Mouse (Mus musculus): ENCODE measurements at regions not wholly inside any gene's neighbourhood (a gene's known extent, or its start where the extent isn't known, plus 50 kb on each side); places are given as distances from the start of the nearest gene placed in this dataset.

DNA sequence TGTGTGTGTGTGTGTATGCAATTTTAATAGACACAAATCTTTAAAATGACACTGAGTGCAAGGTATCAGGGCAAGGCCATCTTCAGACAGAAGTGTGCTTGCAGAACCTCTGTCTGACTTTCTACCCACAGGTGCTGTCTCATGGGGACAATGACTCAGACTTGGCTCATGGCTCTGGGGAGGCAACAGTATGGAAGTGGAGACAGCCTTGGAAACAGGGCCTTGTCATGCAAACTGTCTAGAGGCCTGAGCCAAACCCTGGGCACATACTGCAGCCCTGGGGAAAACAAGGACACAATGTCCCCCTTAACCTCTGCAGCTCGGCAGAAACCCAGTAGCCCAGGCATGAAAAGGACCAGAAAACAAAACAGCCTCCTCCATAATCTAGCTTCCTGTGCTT, 405.6 kb downstream of the Pdcd6ip start:
- TF ChIP-seq CTCF (IDR thresholded peaks at IDR 0.05; ENCODE audit: borderline replicate concordance, extremely low read depth, insufficient read depth, insufficient read length) (no peak), POLR2A (IDR thresholded peaks at IDR 0.05; ENCODE audit: borderline replicate concordance, extremely low read depth, insufficient read depth, insufficient read length, poor library complexity, severe bottlenecking) (no peak)
